Mouse (Mus musculus) stomach, postnatal 0 days (tissue): ENCODE results near the gene Gm9045. TPM values are rescaled to one million over a fixed set of nuclear protein-coding genes. Genes with fewer than 3 reads are reported as not detected.
"Not testable (repeated sequence)": the region's sequence is repeated elsewhere in the genome, so short reads cannot be mapped to it uniquely, and the experiment has no call there.

Experiments used
- ATAC-seq: fragments of 200-750 bp; cut with Nextera tagmentation; 2 replicates; pipeline ENCODE4 v1.8.0; 2017; ENCODE audit not compliant: low FRiP score, low TSS enrichment
- DNase-seq: peaks from one replicate; pipeline ENCODE4 v3.0.0-alpha.2; 2016; ENCODE audit warnings: low spot score
- H3K27ac ChIP-seq: fragments of 300-500 bp; sonication (generic); replicated peaks from 2 replicates; pipeline ENCODE4 v1.5.1; 2014; ENCODE audit warnings: mild to moderate bottlenecking, control low read depth
- H3K27me3 ChIP-seq: fragments of 300-500 bp; sonication (generic); 2 replicates; pipeline ENCODE4 v1.6.1; 2014; ENCODE audit warnings: low read length; ENCODE audit not compliant: control insufficient read depth, insufficient read depth
- H3K36me3 ChIP-seq: fragments of 300-500 bp; sonication (generic); 2 replicates; pipeline ENCODE4 v1.6.1; 2014; ENCODE audit warnings: low read length, mixed read lengths; ENCODE audit not compliant: control insufficient read depth, insufficient read depth
- H3K4me1 ChIP-seq: fragments of 300-500 bp; sonication (generic); replicated peaks from 2 replicates; pipeline ENCODE4 v1.6.1; 2014; ENCODE audit warnings: antibody characterized with exemption; ENCODE audit not compliant: control insufficient read depth, insufficient read depth
- H3K4me2 ChIP-seq: fragments of 300-500 bp; sonication (generic); replicated peaks from 2 replicates; pipeline ENCODE4 v1.6.1; 2014; ENCODE audit warnings: low read depth, mild to moderate bottlenecking, control low read depth, moderate library complexity
- H3K4me3 ChIP-seq: fragments of 300-500 bp; sonication (generic); 2 replicates; pipeline ENCODE4 v1.5.1; 2014; ENCODE audit warnings: low read depth, low read length, control low read depth
- H3K9ac ChIP-seq: fragments of 300-500 bp; sonication (generic); 2 replicates; pipeline ENCODE4 v1.6.1; 2014; ENCODE audit warnings: mild to moderate bottlenecking, low read length, control low read depth, mixed read lengths
- H3K9me3 ChIP-seq: fragments of 300-500 bp; sonication (generic); 2 replicates; pipeline ENCODE4 v1.6.1; 2016; ENCODE audit warnings: low read length; ENCODE audit not compliant: control insufficient read depth
- CTCF ChIP-seq: IDR thresholded peaks from 2 replicates; pipeline ENCODE4 v1.5.1; 2016; ENCODE audit warnings: antibody characterized with exemption, low read depth, mild to moderate bottlenecking, moderate library complexity
- EP300 ChIP-seq: optimal IDR thresholded peaks from 2 replicates; pipeline ENCODE3; 2016; ENCODE audit warnings: antibody characterized with exemption
- WGBS: fragments of 180-500 bp; shearing (Covaris S2); extraction: QIAGEN DNeasy Blood & Tissue Kit; methylation state at CpG from one replicate; pipeline ENCODE4 v1.1.7; 2014; 5-methylcytosine and 5-hydroxymethylcytosine counted together
- polyA plus RNA-seq: library from polyadenylated mRNA; unstranded; fragments of >200 nt; fragmentation: Nextera tagmentation; extraction: Ambion mirVana; gene quantifications from 2 replicates; pipeline ENCODE4 v1.2.1, GENCODE M21; 2015

Gene Gm9045
- polyA plus RNA-seq, 1 experiment from 2014 or later, result 0.08 TPM

GRCm38 (mm10) chr10:118319024-118319423 lies 18.6 kb downstream of the Gm9045 start:
- H3K4me3 ChIP-seq, result no peak overlapping the region
- DNase-seq (no peak), ATAC-seq (no peak)
- no peak overlapping the region for H3K4me2 ChIP-seq
- H3K4me1 ChIP-seq, result no peaks in the 10 kb centered on the region
- H3K9ac ChIP-seq, result no peak overlapping the region
- H3K36me3 ChIP-seq, result no peaks in the 10 kb centered on the region
- H3K9me3 ChIP-seq, result no peaks in the 10 kb centered on the region
- no peak for TF ChIP-seq CTCF
- TF ChIP-seq EP300, result no peak
- H3K27me3 ChIP-seq, result no peaks in the 10 kb centered on the region
- WGBS, result 77% methylated on average over 8 of the region's 8 CpGs
- no peak overlapping the region for H3K27ac ChIP-seq

DNA sequence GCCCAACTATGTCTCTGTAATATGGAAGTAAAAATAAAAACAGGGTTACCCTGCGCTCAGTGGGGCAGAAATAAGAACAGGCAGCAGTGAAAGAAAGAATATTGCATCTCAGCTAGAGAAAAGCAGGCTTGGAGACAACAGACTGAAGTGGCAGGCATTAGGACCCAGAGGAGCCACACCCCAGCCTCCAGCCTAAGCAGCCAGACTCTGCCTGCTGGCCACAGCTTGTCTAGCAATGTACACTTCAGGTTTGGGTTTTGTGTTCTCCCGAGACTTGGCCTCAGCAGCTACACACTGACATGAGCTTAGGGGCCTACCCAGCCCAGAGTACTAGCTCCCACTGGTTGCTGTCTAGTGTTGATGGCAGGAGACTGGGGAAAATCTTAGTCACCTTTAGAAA lies 35.5 kb downstream of the Gm9045 start:
- not testable (repeated sequence) for DNase-seq, H3K9ac ChIP-seq, H3K9me3 ChIP-seq, H3K4me2 ChIP-seq, H3K36me3 ChIP-seq, H3K27me3 ChIP-seq, H3K27ac ChIP-seq, ATAC-seq, H3K4me1 ChIP-seq, H3K4me3 ChIP-seq
- 45% methylated on average over 2 of the region's 2 CpGs for WGBS

DNA sequence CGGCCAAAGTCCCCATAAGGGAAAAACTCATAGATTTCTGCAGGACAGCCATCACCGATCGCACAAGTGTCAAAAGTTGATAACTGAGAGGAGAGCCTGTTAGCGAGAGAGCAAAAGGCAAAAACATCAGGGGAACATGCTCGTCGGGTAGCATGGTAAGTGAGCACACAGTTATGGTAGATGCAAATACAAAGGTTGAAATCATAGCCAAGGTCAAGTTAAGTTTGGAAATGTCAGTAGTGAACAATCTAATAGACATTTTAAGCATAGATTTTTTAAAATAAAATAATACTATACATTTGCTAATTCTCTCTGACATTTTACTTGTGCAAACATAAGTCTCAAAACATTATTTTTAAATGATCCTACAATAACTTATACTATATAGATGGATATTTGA lies 42.7 kb downstream of the Gm9045 start, which contains the start of gene Iltifb:
Gene Iltifb (minus strand): TSS at position 101 of the 400 bp plus-strand sequence.
- H3K9me3 ChIP-seq, result no peaks in the 10 kb centered on the region
- TF ChIP-seq CTCF (no peak), EP300 (no peak)
- no peak within 1 kb of the TSS for H3K4me3 ChIP-seq
- ATAC-seq (no peak), DNase-seq (no peak)
- WGBS, result 93% methylated on average over 6 of the region's 6 CpGs
- no peaks in the 10 kb centered on the region for H3K27me3 ChIP-seq
- H3K36me3 ChIP-seq, result no peaks in the 10 kb centered on the region
- H3K9ac ChIP-seq, result no peak within 1 kb of the TSS
- no peak within 1 kb of the TSS for H3K27ac ChIP-seq
- H3K4me2 ChIP-seq, result no peak within 1 kb of the TSS
- H3K4me1 ChIP-seq, result no peaks in the 10 kb centered on the region

Other genes starting within 250 kb of the Gm9045 start
- 4.5 and 5.3 TPM in 2 replicates for gene Mdm1, start 196.0 kb downstream of the Gm9045 start, polyA plus RNA-seq
- not detected in 2 replicates for gene Il22, start 132.9 kb downstream of the Gm9045 start, polyA plus RNA-seq
- not detected in 2 replicates for gene Gm32717, start 97.1 kb downstream of the Gm9045 start, polyA plus RNA-seq
- not detected in 2 replicates for gene Gm32802, start 79.1 kb downstream of the Gm9045 start, polyA plus RNA-seq
- gene Iltifb, start 42.8 kb downstream of the Gm9045 start, polyA plus RNA-seq, result not detected in 2 replicates
- gene Gm9040, start 10.9 kb downstream of the Gm9045 start, polyA plus RNA-seq, result 0.05 TPM in 1 of 2 replicates, not detected in the other
- 0.05 TPM in 1 of 2 replicates, not detected in the other for gene Gm9044, start 5.4 kb downstream of the Gm9045 start, polyA plus RNA-seq
- gene Gm9046, start 5.4 kb upstream of the Gm9045 start, polyA plus RNA-seq, result not detected in 2 replicates
- not detected in 2 replicates for gene Gm9048, start 10.8 kb upstream of the Gm9045 start, polyA plus RNA-seq
- 0.08 and 0.10 TPM in 2 replicates for gene Gm9049, start 16.3 kb upstream of the Gm9045 start, polyA plus RNA-seq
- not detected in 2 replicates for gene Ifng, start 103.2 kb upstream of the Gm9045 start, polyA plus RNA-seq